Mouse (Mus musculus): Measurements from ENCODE around the gene Wwc1. TPM values are rescaled to one million over a fixed set of nuclear protein-coding genes. Genes with fewer than 3 reads are reported as not detected.
A peak's percentile ranks its signal among the peaks of the same experiment; 100 is the strongest.
"Not testable (repeated sequence)": the region's sequence is repeated elsewhere in the genome, so short reads cannot be mapped to it uniquely, and the experiment has no call there.

Wwc1 gene
- total and polyA plus RNA-seq, 3 experiments, result 0.89 to 8.7 (median 2.0) TPM

GRCm38 (mm10) chr11:35841738-35842325, 138.5 kb downstream of the Wwc1 start:
- no peaks in the 10 kb centered on the region for H3K27me3 ChIP-seq (replicated peaks)
- H3K27ac ChIP-seq (ENCODE audit: insufficient read depth, low read depth), result no peak overlapping the region
- no peak for TF ChIP-seq CHD2 (IDR thresholded peaks at IDR 0.05; ENCODE audit: low read length)
- TF ChIP-seq TBP (conservative IDR thresholded peaks at IDR 0.05; ENCODE audit: low read depth, low read length), result no peak
- TF ChIP-seq MAX (IDR thresholded peaks at IDR 0.05; ENCODE audit: low read length), result 0 out of 2 replicates have a peak, but pooled peaks have one; percentile 32
- 0 out of 2 replicates have a peak, but pooled peaks have one; percentile 23 for TF ChIP-seq HCFC1 (IDR thresholded peaks at IDR 0.05; ENCODE audit: low read depth, low read length)
- in situ Hi-C loops (cut with MboI; ENCODE audit: low pct_ligation_motif_present, low pct_unique_long_range_greater_than_20kb, low sequenced_read_pairs), result loop anchor here (10.0 to 25.0 kb wide), 2 partner anchors 147 to 1005 kb away; partner anchors contain the start of gene Spdl1
- H3K9ac ChIP-seq (ENCODE audit: insufficient read depth, low read depth), result no peak overlapping the region
- H3K4me1 ChIP-seq (ENCODE audit: control insufficient read depth in 1 of 2, insufficient read depth in 2 of 2), result peaks cover 10 to 27% of the 10 kb centered on the region in 2 experiments
- H3K4me3 ChIP-seq (replicated peaks in 1 of 3; ENCODE audit: low read depth in 2 of 3, low read length in 2 of 3, poor library complexity in 1 of 3), result no peak overlapping the region
- no peaks in the 10 kb centered on the region for H3K79me2 ChIP-seq (replicated peaks; ENCODE audit: control insufficient read depth, extremely low read depth, insufficient read depth, poor library complexity, severe bottlenecking)
- peaks cover 0 to 39% of the 10 kb centered on the region in 2 experiments for H3K36me3 ChIP-seq (replicated peaks in 1 of 2; ENCODE audit: control insufficient read depth in 1 of 2, insufficient read depth in 1 of 2, low read length in 1 of 2)
- dilution Hi-C loops (cut with MboI; ENCODE audit: extremely low pct_ligation_motif_present, extremely low pct_unique_long_range_greater_than_20kb, low sequenced_read_pairs), result no loop called here
- H3K4me2 ChIP-seq (ENCODE audit: insufficient read depth, low read depth, poor library complexity, severe bottlenecking), result no peak overlapping the region
- DNase-seq (ENCODE audit: extremely low read depth), result peak; percentile 72
- H3K9me3 ChIP-seq (replicated peaks; ENCODE audit: low read length), result no peaks in the 10 kb centered on the region

- DNase-seq (ENCODE audit: extremely low read depth); dilution Hi-C loops (cut with MboI; ENCODE audit: extremely low pct_ligation_motif_present, extremely low pct_unique_long_range_greater_than_20kb, low sequenced_read_pairs); H3K27me3 ChIP-seq (replicated peaks); H3K9ac ChIP-seq (ENCODE audit: insufficient read depth, low read depth); H3K79me2 ChIP-seq (replicated peaks; ENCODE audit: control insufficient read depth, extremely low read depth, insufficient read depth, poor library complexity, severe bottlenecking); H3K4me3 ChIP-seq (replicated peaks in 1 of 3; ENCODE audit: low read depth in 2 of 3, low read length in 2 of 3, poor library complexity in 1 of 3); H3K9me3 ChIP-seq (replicated peaks; ENCODE audit: low read length); H3K27ac ChIP-seq (ENCODE audit: insufficient read depth, low read depth); H3K4me2 ChIP-seq (ENCODE audit: insufficient read depth, low read depth, poor library complexity, severe bottlenecking): not testable (repeated sequence)
- peaks cover 10 to 27% of the 10 kb centered on the region in 2 experiments for H3K4me1 ChIP-seq (ENCODE audit: control insufficient read depth in 1 of 2, insufficient read depth in 2 of 2)
- peaks cover 0 to 35% of the 10 kb centered on the region in 2 experiments for H3K36me3 ChIP-seq (replicated peaks in 1 of 2; ENCODE audit: control insufficient read depth in 1 of 2, insufficient read depth in 1 of 2, low read length in 1 of 2)
- in situ Hi-C loops (cut with MboI; ENCODE audit: low pct_ligation_motif_present, low pct_unique_long_range_greater_than_20kb, low sequenced_read_pairs), result loop anchor here (10.0 to 25.0 kb wide), 2 partner anchors 146 to 1004 kb away; partner anchors contain the start of gene Spdl1
These were observed 139.5 kb downstream of the Wwc1 start for GRCm38 (mm10) chr11:35840806-35841205.

GRCm38 (mm10) chr11:35840282-35840681, 140.0 kb downstream of the Wwc1 start:
- in situ Hi-C loops (cut with MboI; ENCODE audit: low pct_ligation_motif_present, low pct_unique_long_range_greater_than_20kb, low sequenced_read_pairs) (loop anchor here (10.0 to 25.0 kb wide), 2 partner anchors 145 to 1003 kb away; partner anchors contain the start of gene Spdl1), dilution Hi-C loops (cut with MboI; ENCODE audit: extremely low pct_ligation_motif_present, extremely low pct_unique_long_range_greater_than_20kb, low sequenced_read_pairs) (no loop called here)
- H3K9me3 ChIP-seq (replicated peaks; ENCODE audit: low read length), result no peaks in the 10 kb centered on the region
- DNase-seq (ENCODE audit: extremely low read depth), result peak; percentile 41
- TF ChIP-seq SMC3 (IDR thresholded peaks at IDR 0.05; ENCODE audit: low read depth, low read length), result peak; percentile 32; the same call in 1 of the 2 replicates
- TF ChIP-seq SIN3A (IDR thresholded peaks at IDR 0.05; ENCODE audit: low read length), result no peak
- peak; percentile 61 to 62 for TF ChIP-seq CTCF (conservative IDR thresholded peaks at IDR 0.05 in 1 of 2, IDR thresholded peaks at IDR 0.05 in 1 of 2; ENCODE audit: low read depth in 2 of 2, low read length in 2 of 2)
- no peaks in the 10 kb centered on the region for H3K27me3 ChIP-seq (replicated peaks)
- peaks cover 10 to 27% of the 10 kb centered on the region in 2 experiments for H3K4me1 ChIP-seq (ENCODE audit: control insufficient read depth in 1 of 2, insufficient read depth in 2 of 2)
- no peak overlapping the region for H3K4me3 ChIP-seq (replicated peaks in 1 of 3; ENCODE audit: low read depth in 2 of 3, low read length in 2 of 3, poor library complexity in 1 of 3)
- no peaks in the 10 kb centered on the region for H3K79me2 ChIP-seq (replicated peaks; ENCODE audit: control insufficient read depth, extremely low read depth, insufficient read depth, poor library complexity, severe bottlenecking)
- H3K4me2 ChIP-seq (ENCODE audit: insufficient read depth, low read depth, poor library complexity, severe bottlenecking), result no peak overlapping the region
- no peak overlapping the region for H3K27ac ChIP-seq (ENCODE audit: insufficient read depth, low read depth)
- no peak overlapping the region for H3K9ac ChIP-seq (ENCODE audit: insufficient read depth, low read depth)
- H3K36me3 ChIP-seq (replicated peaks in 1 of 2; ENCODE audit: control insufficient read depth in 1 of 2, insufficient read depth in 1 of 2, low read length in 1 of 2), result peaks cover 0 to 35% of the 10 kb centered on the region in 2 experiments
